Mouse (Mus musculus): ENCODE results near the gene Dnah6. TPM values are rescaled to one million over a fixed set of nuclear protein-coding genes. Genes with fewer than 3 reads are reported as not detected.

The Dnah6 gene
- polyA plus RNA-seq, 1 experiment from 2014 or later, result 0.14 TPM

- H3K4me3 ChIP-seq (replicated peaks; ENCODE audit: low read depth, low read length), result no peak overlapping the region
- WGBS, result 88% methylated on average over 5 of the region's 5 CpGs
- ATAC-seq (ENCODE audit: low FRiP score, low TSS enrichment), result no peak
Measured at GRCm38 (mm10) chr6:72993688-72994082, 227.8 kb downstream of the Dnah6 start.

GRCm38 (mm10) chr6:72993054-72993687 is 228.3 kb downstream of the Dnah6 start:
- H3K27ac ChIP-seq (replicated peaks; ENCODE audit: low read depth, low read length), result no peak overlapping the region
- H3K9me3 ChIP-seq (ENCODE audit: control insufficient read depth, low read length), result no peaks in the 10 kb centered on the region
- DNase-seq (no peak), ATAC-seq (ENCODE audit: low FRiP score, low TSS enrichment) (no peak)
- H3K9ac ChIP-seq (replicated peaks; ENCODE audit: low read length), result no peak overlapping the region
- H3K4me1 ChIP-seq (ENCODE audit: control insufficient read depth, insufficient read depth, low read length), result no peaks in the 10 kb centered on the region
- no peaks in the 10 kb centered on the region for H3K27me3 ChIP-seq (ENCODE audit: control insufficient read depth, insufficient read depth, low read length)
- H3K4me3 ChIP-seq (replicated peaks; ENCODE audit: low read depth, low read length), result no peak overlapping the region
- WGBS, result 80% methylated on average over 8 of the region's 8 CpGs
- H3K4me2 ChIP-seq (ENCODE audit: low read length), result no peak overlapping the region
- no peaks in the 10 kb centered on the region for H3K36me3 ChIP-seq (ENCODE audit: control insufficient read depth, insufficient read depth, low read length)

More at GRCm38 (mm10) chr6:72993688-72994082, 227.8 kb downstream of the Dnah6 start:
- Histone ChIP-seq H3K27ac (replicated peaks; ENCODE audit: low read depth, low read length) (no peak overlapping the region), H3K9ac (replicated peaks; ENCODE audit: low read length) (no peak overlapping the region), H3K36me3 (ENCODE audit: control insufficient read depth, insufficient read depth, low read length) (no peaks in the 10 kb centered on the region), H3K4me1 (ENCODE audit: control insufficient read depth, insufficient read depth, low read length) (no peaks in the 10 kb centered on the region), H3K9me3 (ENCODE audit: control insufficient read depth, low read length) (no peaks in the 10 kb centered on the region), H3K27me3 (ENCODE audit: control insufficient read depth, insufficient read depth, low read length) (no peaks in the 10 kb centered on the region), H3K4me2 (ENCODE audit: low read length) (no peak overlapping the region)
- DNase-seq, result no peak

GRCm38 (mm10) chr6:72990206-72990605 is 231.2 kb downstream of the Dnah6 start:
- Histone ChIP-seq H3K9ac (replicated peaks; ENCODE audit: low read length) (no peak overlapping the region), H3K4me3 (replicated peaks; ENCODE audit: low read depth, low read length) (no peak overlapping the region), H3K27me3 (ENCODE audit: control insufficient read depth, insufficient read depth, low read length) (no peaks in the 10 kb centered on the region), H3K4me2 (ENCODE audit: low read length) (no peak overlapping the region), H3K36me3 (ENCODE audit: control insufficient read depth, insufficient read depth, low read length) (no peaks in the 10 kb centered on the region), H3K4me1 (ENCODE audit: control insufficient read depth, insufficient read depth, low read length) (no peaks in the 10 kb centered on the region), H3K27ac (replicated peaks; ENCODE audit: low read depth, low read length) (no peak overlapping the region), H3K9me3 (ENCODE audit: control insufficient read depth, low read length) (no peaks in the 10 kb centered on the region)
- no peak for DNase-seq
- ATAC-seq (ENCODE audit: low FRiP score, low TSS enrichment), result no peak
- 94% methylated on average over 5 of the region's 5 CpGs for WGBS

- Histone ChIP-seq H3K9ac (replicated peaks; ENCODE audit: low read length) (no peak overlapping the region), H3K9me3 (ENCODE audit: control insufficient read depth, low read length) (no peaks in the 10 kb centered on the region), H3K36me3 (ENCODE audit: control insufficient read depth, insufficient read depth, low read length) (no peaks in the 10 kb centered on the region), H3K4me1 (ENCODE audit: control insufficient read depth, insufficient read depth, low read length) (no peaks in the 10 kb centered on the region), H3K27me3 (ENCODE audit: control insufficient read depth, insufficient read depth, low read length) (no peaks in the 10 kb centered on the region), H3K4me2 (ENCODE audit: low read length) (no peak overlapping the region), H3K27ac (replicated peaks; ENCODE audit: low read depth, low read length) (no peak overlapping the region), H3K4me3 (replicated peaks; ENCODE audit: low read depth, low read length) (no peak overlapping the region)
- ATAC-seq (ENCODE audit: low FRiP score, low TSS enrichment) (peak; percentile 64), DNase-seq (peak; percentile 70)
- WGBS, result 24% methylated on average over 7 of the region's 7 CpGs
Measured at GRCm38 (mm10) chr6:72989028-72989736, 232.3 kb downstream of the Dnah6 start.

- Histone ChIP-seq H3K4me3 (replicated peaks; ENCODE audit: low read depth, low read length) (no peak overlapping the region), H3K9ac (replicated peaks; ENCODE audit: low read length) (no peak overlapping the region), H3K27me3 (ENCODE audit: control insufficient read depth, insufficient read depth, low read length) (no peaks in the 10 kb centered on the region), H3K4me1 (ENCODE audit: control insufficient read depth, insufficient read depth, low read length) (no peaks in the 10 kb centered on the region), H3K36me3 (ENCODE audit: control insufficient read depth, insufficient read depth, low read length) (no peaks in the 10 kb centered on the region), H3K9me3 (ENCODE audit: control insufficient read depth, low read length) (no peaks in the 10 kb centered on the region), H3K4me2 (ENCODE audit: low read length) (no peak overlapping the region), H3K27ac (replicated peaks; ENCODE audit: low read depth, low read length) (no peak overlapping the region)
- ATAC-seq (ENCODE audit: low FRiP score, low TSS enrichment) (no peak), DNase-seq (no peak)
- WGBS, result 50% methylated on average over 4 of the region's 4 CpGs
Measured at GRCm38 (mm10) chr6:72982506-72982905, 238.9 kb downstream of the Dnah6 start.

GRCm38 (mm10) chr6:72981851-72982250 is 239.6 kb downstream of the Dnah6 start:
- H3K4me2 ChIP-seq (ENCODE audit: low read length), result no peak overlapping the region
- 75% methylated on average over 6 of the region's 6 CpGs for WGBS
- no peaks in the 10 kb centered on the region for H3K27me3 ChIP-seq (ENCODE audit: control insufficient read depth, insufficient read depth, low read length)
- H3K4me3 ChIP-seq (replicated peaks; ENCODE audit: low read depth, low read length), result no peak overlapping the region
- no peaks in the 10 kb centered on the region for H3K36me3 ChIP-seq (ENCODE audit: control insufficient read depth, insufficient read depth, low read length)
- H3K27ac ChIP-seq (replicated peaks; ENCODE audit: low read depth, low read length), result no peak overlapping the region
- ATAC-seq (ENCODE audit: low FRiP score, low TSS enrichment), result no peak
- no peak overlapping the region for H3K9ac ChIP-seq (replicated peaks; ENCODE audit: low read length)
- no peaks in the 10 kb centered on the region for H3K4me1 ChIP-seq (ENCODE audit: control insufficient read depth, insufficient read depth, low read length)
- no peak for DNase-seq
- H3K9me3 ChIP-seq (ENCODE audit: control insufficient read depth, low read length), result no peaks in the 10 kb centered on the region

- no peak overlapping the region for H3K9ac ChIP-seq (replicated peaks; ENCODE audit: low read length)
- H3K36me3 ChIP-seq (ENCODE audit: control insufficient read depth, insufficient read depth, low read length), result no peaks in the 10 kb centered on the region
- no peaks in the 10 kb centered on the region for H3K27me3 ChIP-seq (ENCODE audit: control insufficient read depth, insufficient read depth, low read length)
- no peaks in the 10 kb centered on the region for H3K4me1 ChIP-seq (ENCODE audit: control insufficient read depth, insufficient read depth, low read length)
- H3K27ac ChIP-seq (replicated peaks; ENCODE audit: low read depth, low read length), result no peak overlapping the region
- DNase-seq (no peak), ATAC-seq (ENCODE audit: low FRiP score, low TSS enrichment) (no peak)
- H3K9me3 ChIP-seq (ENCODE audit: control insufficient read depth, low read length), result no peaks in the 10 kb centered on the region
- WGBS, result 46% methylated on average over 9 of the region's 9 CpGs
- H3K4me3 ChIP-seq (replicated peaks; ENCODE audit: low read depth, low read length), result no peak overlapping the region
- H3K4me2 ChIP-seq (ENCODE audit: low read length), result no peak overlapping the region
Measured at GRCm38 (mm10) chr6:72981124-72981651, 240.3 kb downstream of the Dnah6 start.

- WGBS, result 91% methylated on average over 2 of the region's 2 CpGs
- no peak for ATAC-seq (ENCODE audit: low FRiP score, low TSS enrichment)
Measured at GRCm38 (mm10) chr6:72976866-72977265, 244.6 kb downstream of the Dnah6 start.

GRCm38 (mm10) chr6:72971074-72971473 is 250.4 kb downstream of the Dnah6 start:
- Histone ChIP-seq H3K4me3 (replicated peaks; ENCODE audit: low read depth, low read length) (no peak overlapping the region), H3K4me1 (ENCODE audit: control insufficient read depth, insufficient read depth, low read length) (no peaks in the 10 kb centered on the region), H3K9me3 (ENCODE audit: control insufficient read depth, low read length) (no peaks in the 10 kb centered on the region), H3K27ac (replicated peaks; ENCODE audit: low read depth, low read length) (no peak overlapping the region), H3K9ac (replicated peaks; ENCODE audit: low read length) (no peak overlapping the region), H3K36me3 (ENCODE audit: control insufficient read depth, insufficient read depth, low read length) (no peaks in the 10 kb centered on the region), H3K4me2 (ENCODE audit: low read length) (no peak overlapping the region), H3K27me3 (ENCODE audit: control insufficient read depth, insufficient read depth, low read length) (no peaks in the 10 kb centered on the region)
- DNase-seq, result no peak
- ATAC-seq (ENCODE audit: low FRiP score, low TSS enrichment), result no peak
- WGBS, result 77% methylated on average over 3 of the region's 3 CpGs

More at GRCm38 (mm10) chr6:72976866-72977265, 244.6 kb downstream of the Dnah6 start:
- H3K4me2 ChIP-seq (ENCODE audit: low read length), result no peak overlapping the region
- no peak overlapping the region for H3K27ac ChIP-seq (replicated peaks; ENCODE audit: low read depth, low read length)
- H3K36me3 ChIP-seq (ENCODE audit: control insufficient read depth, insufficient read depth, low read length), result no peaks in the 10 kb centered on the region
- no peak overlapping the region for H3K9ac ChIP-seq (replicated peaks; ENCODE audit: low read length)
- H3K4me1 ChIP-seq (ENCODE audit: control insufficient read depth, insufficient read depth, low read length), result no peaks in the 10 kb centered on the region
- DNase-seq, result no peak
- no peaks in the 10 kb centered on the region for H3K9me3 ChIP-seq (ENCODE audit: control insufficient read depth, low read length)
- no peak overlapping the region for H3K4me3 ChIP-seq (replicated peaks; ENCODE audit: low read depth, low read length)
- H3K27me3 ChIP-seq (ENCODE audit: control insufficient read depth, insufficient read depth, low read length), result no peaks in the 10 kb centered on the region

Measured in midbrain, embryonic 14.5 days (tissue).